Mouse (Mus musculus) brown adipose tissue, adult 24 weeks (tissue): ENCODE results near the gene Gm12216. TPM values are rescaled to one million over a fixed set of nuclear protein-coding genes. Genes with fewer than 3 reads are reported as not detected.

Experiments
- H3K27ac ChIP-seq: fragments of 200-500 bp; replicated peaks from 2 replicates; pipeline ENCODE4 v1.5.1; 2012; ENCODE audit warnings: low read depth, mild to moderate bottlenecking, low read length
- H3K4me1 ChIP-seq: fragments of 200-500 bp; 2 replicates; pipeline ENCODE4 v1.6.1; 2012; ENCODE audit warnings: low read length, mixed read lengths; ENCODE audit not compliant: control insufficient read depth, insufficient read depth, insufficient read length
- H3K4me3 ChIP-seq: fragments of 200-500 bp; 2 replicates; pipeline ENCODE4 v1.5.1; 2012; ENCODE audit warnings: low read depth, mild to moderate bottlenecking, low read length, moderate library complexity; ENCODE audit not compliant: insufficient read depth
- polyA plus RNA-seq: library from polyadenylated mRNA; stranded (reverse); fragments of >200 nt; gene quantifications from 2 replicates; pipeline ENCODE4 v1.2.4, GENCODE M21; 2012; ENCODE audit not compliant: missing spikeins, insufficient read depth, insufficient read length

Gm12216 gene
- polyA plus RNA-seq, 1 experiment = 7.8 TPM

DNA sequence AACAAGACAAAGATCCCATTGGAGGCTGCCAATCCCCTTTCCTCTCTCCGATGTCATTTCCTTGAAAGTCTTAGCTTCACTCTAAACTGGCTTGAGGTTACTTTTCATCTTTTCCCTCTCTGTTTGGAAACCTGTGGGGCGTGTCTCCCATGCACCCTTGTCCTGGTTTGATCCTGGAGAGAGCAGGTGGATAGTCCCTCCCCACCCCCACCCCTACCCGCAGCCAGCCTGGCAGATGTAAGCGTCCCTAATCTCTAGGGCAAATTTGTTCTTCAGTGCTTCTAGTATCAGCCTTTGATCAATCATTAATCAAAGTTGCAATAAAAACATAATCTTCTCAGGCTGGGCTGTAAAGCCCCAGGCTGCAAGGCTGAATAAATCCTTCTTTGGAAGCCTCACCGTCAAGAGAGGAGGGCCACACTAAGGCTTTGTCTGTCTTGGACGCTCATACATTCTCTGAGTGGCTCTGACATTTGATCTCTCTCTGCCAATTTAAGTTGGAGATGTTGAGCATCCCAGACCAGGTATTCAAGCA lies 61.6 kb downstream of the Gm12216 start:
- no peak overlapping the region for H3K4me3 ChIP-seq
- H3K27ac ChIP-seq = peak overlapping the region; percentile 83
- H3K4me1 ChIP-seq = peaks cover 45% of the 10 kb centered on the region

- Histone ChIP-seq H3K27ac (peak overlapping the region; percentile 94), H3K4me3 (0 out of 2 replicates have a peak overlapping the region, but pooled peaks have one; percentile 6), H3K4me1 (peaks cover 45% of the 10 kb centered on the region)
These were observed 62.5 kb downstream of the Gm12216 start for GRCm38 (mm10) chr11:53796409-53797151.

DNA sequence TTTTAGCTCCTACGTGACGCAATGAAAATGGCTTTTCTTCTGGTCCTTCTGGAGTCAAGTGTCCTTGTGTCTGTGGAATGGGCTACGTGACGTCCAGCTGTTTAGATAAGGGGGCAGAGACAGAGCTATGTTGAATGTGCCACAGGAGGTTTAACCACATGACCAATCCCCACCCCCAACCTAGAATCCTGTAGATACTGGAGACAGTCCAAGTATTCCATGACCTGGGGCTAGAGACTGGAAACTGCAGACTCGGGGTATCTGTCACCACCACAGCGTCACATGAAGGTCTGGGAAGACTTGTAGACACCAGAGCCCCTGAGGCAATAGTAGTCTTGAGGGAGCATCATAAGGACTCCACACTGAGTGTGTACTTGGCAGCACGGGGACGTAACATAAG lies 63.2 kb downstream of the Gm12216 start:
- peaks cover 47% of the 10 kb centered on the region for H3K4me1 ChIP-seq
- H3K4me3 ChIP-seq = no peak overlapping the region
- H3K27ac ChIP-seq = peak overlapping the region; percentile 94

GRCm38 (mm10) chr11:53794671-53795557 lies 64.1 kb downstream of the Gm12216 start:
- Histone ChIP-seq H3K4me3 (no peak overlapping the region; the same call in 1 of the 2 replicates), H3K4me1 (peaks cover 47% of the 10 kb centered on the region), H3K27ac (peak overlapping the region; percentile 94)

DNA sequence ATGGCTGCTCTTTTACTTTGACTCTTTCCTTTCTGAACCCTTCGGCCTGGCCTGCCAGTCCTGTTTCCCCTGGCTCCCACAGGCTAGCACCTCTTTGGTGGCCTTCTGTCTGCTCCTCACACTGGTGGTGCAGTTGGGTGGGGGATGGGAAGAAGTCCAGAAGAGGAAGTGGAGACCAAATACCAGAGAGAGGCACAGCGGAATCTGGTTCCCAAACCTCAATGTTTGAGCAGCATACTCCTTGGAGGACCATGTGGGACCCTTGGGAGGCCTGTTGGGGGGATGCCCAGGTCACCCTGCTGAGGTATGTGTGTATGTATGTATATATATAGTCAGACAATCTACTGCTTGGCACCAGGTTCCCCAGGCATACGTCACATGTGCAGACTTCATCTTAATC lies 65.0 kb downstream of the Gm12216 start:
- Histone ChIP-seq H3K4me3 (no peak overlapping the region), H3K27ac (peak overlapping the region; percentile 87), H3K4me1 (peaks cover 48% of the 10 kb centered on the region)

DNA sequence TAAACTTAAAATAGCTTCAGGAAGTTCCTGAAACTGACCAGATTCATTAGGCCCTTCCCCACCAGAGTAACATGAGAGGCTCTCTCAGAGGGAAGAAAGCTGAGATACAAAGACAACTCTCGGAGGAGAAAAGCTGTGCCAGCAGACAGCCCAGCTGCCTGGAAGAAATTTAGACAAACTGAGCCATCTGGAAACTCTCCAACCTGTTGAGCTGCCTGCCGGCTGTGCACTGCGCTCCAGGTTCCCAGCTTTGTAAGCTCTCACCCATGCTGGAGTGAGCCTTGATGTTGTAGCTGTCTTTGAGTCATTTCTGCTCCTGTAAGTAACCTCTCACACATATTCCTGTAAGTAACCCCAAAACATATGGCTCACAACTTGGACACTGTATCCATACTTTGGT lies 66.1 kb downstream of the Gm12216 start:
- H3K4me1 ChIP-seq = peaks cover 47% of the 10 kb centered on the region
- no peak overlapping the region for H3K4me3 ChIP-seq
- H3K27ac ChIP-seq = 0 out of 2 replicates have a peak overlapping the region, but pooled peaks have one; percentile 17

DNA sequence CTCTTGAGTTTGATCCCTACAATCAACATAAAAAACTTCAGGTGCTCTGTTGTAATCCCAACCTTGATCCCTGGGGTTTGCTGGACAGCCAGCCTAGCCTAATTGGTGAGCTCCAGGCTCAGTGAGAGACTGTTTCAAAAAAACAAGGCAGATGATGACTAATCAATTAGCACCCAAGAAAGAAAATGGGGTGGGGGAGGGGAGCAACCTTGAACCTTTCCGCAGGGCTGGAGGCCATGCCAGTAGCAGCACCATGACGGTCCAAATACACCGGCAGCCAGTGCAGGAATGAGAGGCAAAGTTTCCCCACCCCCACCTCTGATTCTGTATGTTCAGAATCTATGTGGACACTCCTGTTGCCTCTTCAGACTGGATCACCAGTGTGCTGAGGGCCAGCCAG lies 69.8 kb downstream of the Gm12216 start:
- H3K27ac ChIP-seq = peak overlapping the region; percentile 16
- H3K4me3 ChIP-seq = no peak overlapping the region
- peaks cover 38% of the 10 kb centered on the region for H3K4me1 ChIP-seq

- no peak overlapping the region for H3K4me3 ChIP-seq
- peaks cover 39% of the 10 kb centered on the region for H3K4me1 ChIP-seq
- H3K27ac ChIP-seq = peak overlapping the region; percentile 67
These were observed 70.9 kb downstream of the Gm12216 start for GRCm38 (mm10) chr11:53788196-53788595.

DNA sequence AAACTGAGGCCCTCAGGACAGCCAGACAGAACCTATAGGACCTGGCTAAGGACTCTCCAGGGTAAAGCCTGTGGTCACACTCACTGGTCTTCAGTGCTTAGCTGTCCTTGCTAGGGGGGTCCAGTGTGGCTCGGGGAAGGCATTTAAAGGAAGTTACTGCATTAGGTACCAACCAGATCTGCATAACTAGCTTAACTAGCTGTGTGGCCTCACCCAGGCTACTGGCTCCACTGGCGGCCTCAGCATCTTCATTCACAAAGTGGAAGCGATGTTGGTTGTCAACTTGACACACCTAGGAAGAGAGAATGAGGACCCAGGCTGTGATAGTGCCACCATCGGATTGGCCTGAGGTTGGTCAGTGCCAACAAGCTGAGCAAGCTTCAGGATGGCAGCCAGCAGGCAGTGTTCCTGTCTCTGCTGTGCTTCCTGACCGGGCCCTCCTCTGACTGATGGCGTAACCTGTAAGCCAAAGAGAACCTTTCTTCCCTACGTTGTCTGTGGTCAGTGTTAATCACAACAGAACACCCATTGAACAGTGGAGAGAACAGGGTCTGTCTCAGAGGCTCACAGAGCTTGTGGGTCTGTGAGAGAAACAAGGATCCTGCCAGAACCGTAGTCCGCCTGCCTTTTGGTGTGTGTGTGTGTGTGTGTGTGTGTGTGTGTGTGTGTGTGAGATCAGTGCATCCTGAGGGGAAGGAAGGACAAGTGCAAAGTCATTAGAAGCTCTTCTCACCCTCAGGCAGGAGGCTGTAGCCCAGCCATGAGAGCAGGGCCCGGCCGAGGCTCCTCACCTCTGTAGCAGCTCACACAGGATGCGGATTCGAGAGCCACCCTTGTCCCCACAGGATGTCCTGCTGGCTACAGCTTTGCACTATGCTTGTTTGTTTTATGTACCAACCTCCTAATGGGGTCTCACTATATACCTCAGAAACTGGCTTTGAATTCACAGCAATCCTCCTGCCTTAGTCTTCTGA lies 72.7 kb downstream of the Gm12216 start:
- H3K4me1 ChIP-seq = peaks cover 44% of the 10 kb centered on the region
- H3K4me3 ChIP-seq = no peak overlapping the region
- H3K27ac ChIP-seq = peak overlapping the region; percentile 96

DNA sequence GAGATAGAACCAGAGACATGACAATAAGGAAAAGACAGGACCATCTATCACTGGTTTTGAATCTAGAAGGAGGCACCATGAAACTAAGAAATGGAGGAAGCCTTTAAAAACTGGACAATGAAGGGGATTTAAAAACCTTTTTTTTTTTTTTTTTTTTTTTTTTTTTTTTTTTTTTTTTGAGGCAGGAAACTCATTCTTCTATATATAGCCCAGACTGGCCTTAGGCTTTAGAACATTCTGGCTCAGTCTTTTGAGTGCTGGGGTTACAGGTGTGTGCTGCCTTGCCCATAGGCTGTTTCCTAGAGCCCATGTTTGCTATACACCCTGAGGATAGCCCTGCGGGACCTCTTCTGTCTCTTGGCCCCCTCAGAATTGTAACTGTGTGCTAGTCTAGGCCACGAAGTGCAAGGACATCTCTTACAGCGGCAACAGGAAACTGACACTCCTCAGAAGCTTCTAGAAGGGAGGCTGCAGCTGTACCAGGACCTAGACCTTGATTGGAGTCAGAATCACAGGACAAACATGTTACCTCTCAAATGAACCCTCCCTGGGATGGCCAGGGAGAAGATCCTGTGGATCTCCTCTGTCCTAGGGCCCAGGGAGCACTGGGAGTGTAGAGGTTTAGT lies 73.6 kb downstream of the Gm12216 start:
- H3K4me3 ChIP-seq = no peak overlapping the region
- H3K27ac ChIP-seq = peak overlapping the region; percentile 96
- peaks cover 43% of the 10 kb centered on the region for H3K4me1 ChIP-seq

- no peak overlapping the region; the same call in 1 of the 2 replicates for H3K27ac ChIP-seq
- H3K4me3 ChIP-seq = no peak overlapping the region
- H3K4me1 ChIP-seq = peaks cover 39% of the 10 kb centered on the region
These were observed 75.8 kb downstream of the Gm12216 start for GRCm38 (mm10) chr11:53783288-53783687.

DNA sequence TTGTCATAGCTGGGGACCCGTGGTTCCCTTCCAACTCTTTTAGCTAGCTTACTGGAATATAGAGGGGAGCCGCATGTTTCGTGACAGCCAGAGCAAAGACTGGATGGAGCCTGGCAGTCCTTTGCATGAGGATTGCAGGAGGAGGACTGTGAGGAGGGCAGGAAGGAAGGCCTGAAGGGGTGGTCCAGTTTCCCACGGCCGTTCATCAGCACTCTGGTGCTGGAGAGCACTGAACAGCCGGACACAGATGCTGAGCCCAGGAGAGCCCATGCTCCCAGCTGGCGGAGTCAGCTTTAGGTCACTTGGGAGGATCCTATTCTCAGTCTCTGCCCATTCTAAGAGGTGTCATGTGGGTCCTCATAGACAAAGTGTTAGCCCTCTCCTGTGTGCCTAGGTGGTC lies 77.1 kb downstream of the Gm12216 start:
- Histone ChIP-seq H3K4me1 (peaks cover 35% of the 10 kb centered on the region), H3K27ac (0 out of 2 replicates have a peak overlapping the region, but pooled peaks have one; percentile 9), H3K4me3 (no peak overlapping the region)

- H3K4me1 ChIP-seq = peaks cover 31% of the 10 kb centered on the region
- peak overlapping the region; percentile 9; the same call in 1 of the 2 replicates for H3K27ac ChIP-seq
- H3K4me3 ChIP-seq = no peak overlapping the region
These were observed 77.8 kb downstream of the Gm12216 start for GRCm38 (mm10) chr11:53781201-53781775.

DNA sequence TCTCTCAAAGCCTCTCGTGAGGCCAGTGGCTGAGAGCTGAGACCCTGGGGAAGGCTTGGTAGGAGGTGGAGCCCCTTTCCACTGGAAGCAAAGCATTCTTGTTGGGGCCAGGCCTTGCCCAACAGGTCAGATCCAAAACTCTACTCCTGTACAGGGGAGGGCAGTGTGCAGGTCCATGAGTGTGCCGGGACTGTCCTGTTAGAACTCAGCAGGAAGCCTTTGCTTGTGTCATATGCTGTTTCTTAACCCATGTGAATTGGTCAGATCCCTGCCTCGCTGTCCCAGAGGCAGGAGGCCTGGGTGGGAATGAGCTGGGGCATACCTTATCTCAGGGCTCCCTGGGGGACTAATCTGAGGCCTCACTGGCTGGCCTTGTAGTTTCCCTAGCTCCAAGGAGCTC lies 78.8 kb downstream of the Gm12216 start:
- no peak overlapping the region for H3K4me3 ChIP-seq
- H3K27ac ChIP-seq = peak overlapping the region; percentile 5
- H3K4me1 ChIP-seq = peaks cover 33% of the 10 kb centered on the region
